Mouse (Mus musculus): ENCODE data around the gene Pla2g16. TPM values are rescaled to one million over a fixed set of nuclear protein-coding genes. Genes with fewer than 3 reads are reported as not detected.

The Pla2g16 gene
- total RNA-seq (2021), result 1 to 10 TPM; 8.0 to 8.5 TPM

GRCm38 (mm10) chr19:7557328-7557822 is at the start of gene Pla2g16:
Pla2g16 (plus strand) TSS chr19:7557459.
- intact Hi-C loops (cut with DNase I), result no loop called here
- peak in 1 of 2 experiments; percentile 75 for DNase-seq (ENCODE audit: extremely low spot score in 1 of 2, low spot score in 2 of 2)

GRCm38 (mm10) chr19:7508026-7508425 is 49.2 kb upstream of the Pla2g16 start:
- DNase-seq (ENCODE audit: extremely low spot score in 1 of 2, low spot score in 2 of 2), result no peak
- intact Hi-C loops (cut with DNase I), result no loop called here

GRCm38 (mm10) chr19:7516437-7516836 is 40.8 kb upstream of the Pla2g16 start:
- no peak for DNase-seq (ENCODE audit: extremely low spot score in 1 of 2, low spot score in 2 of 2)
- intact Hi-C loops (cut with DNase I), result no loop called here

DNA sequence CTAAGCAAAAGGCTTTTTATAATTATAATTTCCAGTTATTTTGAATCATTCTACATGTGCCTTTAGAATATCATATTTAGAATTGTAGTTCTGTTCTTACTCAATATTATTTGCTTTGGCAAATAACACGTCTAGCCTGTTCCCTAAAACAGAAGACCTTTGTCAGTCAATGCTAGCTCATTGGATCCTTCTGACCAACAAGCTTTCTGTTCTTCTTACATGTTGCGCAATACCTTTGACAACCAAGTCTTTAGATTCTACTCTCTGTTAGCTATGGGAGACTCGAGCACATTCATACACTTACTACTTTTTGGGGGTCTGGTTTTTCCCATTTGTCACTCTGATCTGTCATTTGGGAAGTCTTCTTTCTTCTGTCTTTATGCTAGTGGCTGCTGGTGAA is 35.6 kb upstream of the Pla2g16 start:
- intact Hi-C loops (cut with DNase I), result no loop called here
- no peak for DNase-seq (ENCODE audit: extremely low spot score in 1 of 2, low spot score in 2 of 2)

GRCm38 (mm10) chr19:7522856-7523255 is 34.4 kb upstream of the Pla2g16 start:
- intact Hi-C loops (cut with DNase I), result no loop called here
- no peak for DNase-seq (ENCODE audit: extremely low spot score in 1 of 2, low spot score in 2 of 2)

- intact Hi-C loops (cut with DNase I), result no loop called here
- DNase-seq (ENCODE audit: extremely low spot score in 1 of 2, low spot score in 2 of 2), result no peak
These were observed 34.0 kb upstream of the Pla2g16 start for GRCm38 (mm10) chr19:7523292-7523691.

GRCm38 (mm10) chr19:7523781-7524180 is 33.5 kb upstream of the Pla2g16 start:
- intact Hi-C loops (cut with DNase I), result no loop called here
- DNase-seq (ENCODE audit: extremely low spot score in 1 of 2, low spot score in 2 of 2), result no peak

GRCm38 (mm10) chr19:7524879-7525278 is 32.4 kb upstream of the Pla2g16 start:
- intact Hi-C loops (cut with DNase I), result no loop called here
- DNase-seq (ENCODE audit: extremely low spot score in 1 of 2, low spot score in 2 of 2), result no peak

DNA sequence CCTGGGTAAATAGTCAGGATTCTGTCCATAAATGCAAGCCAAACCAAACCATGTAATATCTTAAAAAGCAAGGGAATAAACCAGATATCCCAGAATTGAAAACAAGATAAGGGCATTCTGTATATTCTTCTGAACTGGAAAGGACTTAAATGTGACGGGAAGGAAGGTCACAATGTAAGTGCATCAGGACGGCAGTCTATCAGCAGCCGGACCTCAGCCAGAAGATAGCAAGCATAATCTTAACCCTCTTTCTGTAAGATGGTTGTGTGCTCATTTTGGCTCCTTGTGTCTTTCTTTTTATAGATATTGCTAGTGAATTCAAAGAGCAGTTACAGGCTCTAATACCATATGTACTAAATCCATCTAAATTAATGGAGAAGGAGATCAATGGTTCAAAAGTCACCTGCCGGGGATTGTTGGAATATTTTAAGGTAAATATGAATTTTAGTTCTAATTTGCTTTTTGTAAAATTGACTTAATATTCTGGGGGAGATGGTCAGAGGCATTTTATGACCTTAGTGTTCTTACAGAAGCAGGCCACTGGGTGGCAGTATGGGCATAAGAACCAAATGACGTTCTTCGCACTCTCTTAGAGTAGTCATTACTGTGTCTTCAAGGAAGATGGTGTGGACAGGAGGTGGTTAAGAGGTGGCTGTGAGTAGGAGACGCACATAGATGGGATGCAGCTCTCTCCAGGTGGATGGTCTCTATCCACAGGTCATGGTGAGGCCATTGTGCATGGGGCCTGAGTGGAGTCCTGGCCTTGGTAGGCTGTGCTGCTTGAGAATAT is 28.4 kb upstream of the Pla2g16 start:
- intact Hi-C loops (cut with DNase I), result loop anchor here (1.0 to 2.0 kb wide), 2 partner anchors 66 to 88 kb away; no protein-coding TSS in a partner anchor
- DNase-seq (ENCODE audit: extremely low spot score in 1 of 2, low spot score in 2 of 2), result peak; percentile 36 to 72

DNA sequence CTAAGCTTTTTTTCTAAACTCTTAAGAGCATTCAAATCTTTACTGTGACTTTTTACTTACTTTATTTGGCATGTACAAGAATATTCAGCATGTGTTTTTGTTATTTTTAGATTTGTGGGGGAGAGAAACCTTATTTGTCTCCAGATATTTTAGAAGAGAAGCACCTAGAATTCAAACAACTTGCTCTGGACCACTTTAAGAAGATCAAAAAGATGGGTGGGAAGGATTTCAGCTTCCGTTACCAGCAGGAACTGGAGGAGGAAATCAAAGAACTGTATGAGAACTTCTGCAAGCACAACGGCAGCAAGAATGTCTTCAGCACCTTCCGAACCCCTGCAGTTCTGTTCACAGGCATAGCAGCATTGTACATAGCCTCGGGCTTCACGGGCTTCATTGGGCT is 25.4 kb upstream of the Pla2g16 start:
- DNase-seq (ENCODE audit: extremely low spot score in 1 of 2, low spot score in 2 of 2), result no peak
- intact Hi-C loops (cut with DNase I), result no loop called here

GRCm38 (mm10) chr19:7533891-7534290 is 23.4 kb upstream of the Pla2g16 start:
- peak in 1 of 2 experiments; percentile 11 for DNase-seq (ENCODE audit: extremely low spot score in 1 of 2, low spot score in 2 of 2)
- intact Hi-C loops (cut with DNase I), result no loop called here

- intact Hi-C loops (cut with DNase I), result no loop called here
- DNase-seq (ENCODE audit: extremely low spot score in 1 of 2, low spot score in 2 of 2), result no peak
These were observed 8.3 kb upstream of the Pla2g16 start for GRCm38 (mm10) chr19:7548924-7549323.

DNA sequence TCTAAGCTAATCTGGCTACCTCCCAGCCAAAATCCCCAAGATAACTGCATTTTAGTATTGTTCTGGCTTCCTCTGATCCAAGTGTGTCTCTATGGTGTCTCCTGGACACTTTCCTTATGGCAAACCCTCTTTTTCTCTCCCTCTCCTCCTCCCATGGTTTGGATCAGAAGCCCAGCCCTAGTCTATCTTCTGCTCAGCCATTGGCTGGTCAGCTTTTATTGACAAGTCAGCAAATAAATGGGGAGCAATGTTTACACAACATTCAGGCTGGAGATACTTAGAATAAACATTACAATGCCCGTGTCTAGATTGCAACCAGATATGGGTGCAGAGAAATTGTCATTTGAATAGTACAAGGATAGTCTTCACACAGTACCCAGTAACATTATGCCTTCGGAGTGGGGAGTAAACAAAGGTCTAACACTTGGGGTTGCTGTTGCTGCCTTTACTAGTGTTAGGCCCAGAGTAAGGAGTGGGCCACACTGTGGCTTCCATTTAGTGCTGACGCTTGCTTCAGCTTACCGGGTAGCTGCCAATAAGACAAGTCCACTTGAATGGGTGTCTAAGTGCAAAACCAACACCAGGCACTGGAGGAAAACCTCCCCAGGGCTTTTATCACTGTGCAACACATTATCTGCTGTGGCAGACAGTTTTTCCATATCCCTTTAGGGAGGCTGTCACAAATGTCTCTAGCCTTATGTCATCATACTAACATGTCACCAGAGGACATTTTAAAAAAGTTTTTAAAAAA is 5.5 kb upstream of the Pla2g16 start:
- intact Hi-C loops (cut with DNase I), result no loop called here
- DNase-seq (ENCODE audit: extremely low spot score in 1 of 2, low spot score in 2 of 2), result no peak

DNA sequence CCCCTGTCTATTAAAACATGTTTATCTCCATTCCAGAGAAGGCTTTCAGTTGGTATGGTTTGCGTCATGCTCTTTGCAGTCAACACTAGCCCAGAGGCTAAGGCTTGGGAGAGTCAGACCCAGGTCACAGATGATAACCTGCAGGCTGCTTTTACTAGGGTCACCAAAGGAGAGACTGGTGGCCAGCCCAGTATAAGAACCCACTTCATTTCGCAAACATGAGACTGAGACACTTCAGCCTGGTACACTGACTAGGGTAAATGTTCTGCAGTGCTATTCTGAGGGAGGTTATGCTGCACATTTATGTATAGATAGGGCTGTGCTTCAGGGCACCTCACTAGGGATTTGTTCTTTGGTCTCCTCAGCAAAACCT is 5.0 kb upstream of the Pla2g16 start:
- no peak for DNase-seq (ENCODE audit: extremely low spot score in 1 of 2, low spot score in 2 of 2)
- intact Hi-C loops (cut with DNase I), result no loop called here

DNA sequence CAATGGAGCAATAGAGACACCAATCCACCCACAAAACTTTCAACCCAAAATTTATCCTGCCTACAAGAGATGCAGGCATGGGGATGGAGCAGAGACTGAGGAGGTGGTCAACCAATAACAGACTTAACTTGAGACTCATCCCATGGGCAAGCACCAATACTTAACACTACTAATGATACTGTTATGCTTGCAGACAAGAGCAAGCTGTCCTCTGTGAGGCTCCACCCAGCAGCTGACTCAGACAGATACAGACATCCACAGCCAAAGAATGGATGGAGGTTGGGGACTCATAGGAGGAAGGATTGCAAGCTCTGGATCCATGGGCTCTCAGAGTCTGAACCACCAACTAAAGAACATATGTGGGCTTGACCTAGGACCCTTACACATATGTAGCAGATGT is 3.8 kb upstream of the Pla2g16 start:
- intact Hi-C loops (cut with DNase I), result no loop called here
- DNase-seq (ENCODE audit: extremely low spot score in 1 of 2, low spot score in 2 of 2), result no peak

DNA sequence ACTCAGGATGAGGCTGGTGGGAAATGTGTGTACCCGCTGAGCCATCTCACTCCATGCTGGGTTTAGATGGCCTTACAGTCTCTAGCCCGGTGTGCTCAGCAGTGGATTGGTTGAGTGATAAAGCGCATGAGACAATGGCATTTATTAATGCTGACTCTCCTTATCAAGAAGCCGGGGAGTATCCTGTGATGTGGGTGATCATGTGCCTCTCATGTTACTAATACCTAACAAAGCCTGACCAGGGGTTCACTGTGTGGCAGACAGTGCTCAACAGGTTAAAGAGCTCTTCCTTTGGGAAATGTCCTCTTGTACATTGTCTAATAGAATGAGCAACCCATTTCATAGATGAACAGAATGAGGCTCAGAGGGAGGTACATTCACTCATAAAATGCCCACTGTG is 2.4 kb upstream of the Pla2g16 start:
- no peak for DNase-seq (ENCODE audit: extremely low spot score in 1 of 2, low spot score in 2 of 2)
- intact Hi-C loops (cut with DNase I), result no loop called here

GRCm38 (mm10) chr19:7556641-7557040 is 618 bp upstream of the Pla2g16 start:
- intact Hi-C loops (cut with DNase I), result no loop called here
- no peak for DNase-seq (ENCODE audit: extremely low spot score in 1 of 2, low spot score in 2 of 2)

- no peak for DNase-seq (ENCODE audit: extremely low spot score in 1 of 2, low spot score in 2 of 2)
- intact Hi-C loops (cut with DNase I), result no loop called here
These were observed 585 bp downstream of the Pla2g16 start for GRCm38 (mm10) chr19:7557844-7558243.

GRCm38 (mm10) chr19:7558675-7559074 is 1.4 kb downstream of the Pla2g16 start:
- DNase-seq (ENCODE audit: extremely low spot score in 1 of 2, low spot score in 2 of 2), result no peak
- intact Hi-C loops (cut with DNase I), result no loop called here

DNA sequence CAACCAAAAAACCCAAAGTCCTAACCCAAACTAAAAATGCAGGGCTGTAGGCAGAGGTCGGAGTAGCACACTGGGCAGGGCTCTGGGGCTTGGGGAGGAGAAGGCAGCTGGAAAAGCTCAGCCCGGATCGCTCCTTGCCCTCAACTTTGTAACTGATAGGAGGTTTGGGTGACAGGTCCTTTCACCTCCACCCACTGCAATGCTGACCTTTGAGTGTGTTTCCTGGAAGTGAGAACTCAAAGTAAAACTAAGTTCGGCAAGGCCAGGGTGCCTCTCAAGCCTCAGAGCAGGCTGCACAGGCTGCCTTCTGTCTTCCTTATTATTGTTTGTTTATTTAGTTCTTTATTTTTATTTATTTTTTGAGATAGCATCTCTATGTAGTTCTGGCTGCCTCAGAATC is 2.7 kb downstream of the Pla2g16 start:
- no peak for DNase-seq (ENCODE audit: extremely low spot score in 1 of 2, low spot score in 2 of 2)
- intact Hi-C loops (cut with DNase I), result no loop called here
